Mouse (Mus musculus): ENCODE results near the gene Fam234b. TPM values are rescaled to one million over a fixed set of nuclear protein-coding genes. Genes with fewer than 3 reads are reported as not detected.

Gene Fam234b
- polyA plus RNA-seq, 1 experiment from 2014 or later, result 25.2 TPM

- DNase-seq (no peak), ATAC-seq (ENCODE audit: insufficient read depth) (no peak)
- Histone ChIP-seq H3K4me1 (ENCODE audit: insufficient read depth) (no peaks in the 10 kb centered on the region), H3K9ac (no peak overlapping the region), H3K9me3 (ENCODE audit: low read depth, low read length) (no peaks in the 10 kb centered on the region), H3K27me3 (ENCODE audit: insufficient read depth, low read length) (no peaks in the 10 kb centered on the region), H3K27ac (ENCODE audit: low read depth) (no peak overlapping the region), H3K36me3 (ENCODE audit: insufficient read depth) (no peaks in the 10 kb centered on the region), H3K4me2 (no peak overlapping the region), H3K4me3 (ENCODE audit: low read depth, low read length) (no peak overlapping the region)
- WGBS, result 65% methylated on average over 2 of the region's 2 CpGs
- no peak for TF ChIP-seq CTCF (IDR thresholded peaks at IDR 0.05; ENCODE audit: low read depth)
These were observed 14.9 kb downstream of the Fam234b start for GRCm38 (mm10) chr6:135212666-135213065.

GRCm38 (mm10) chr6:135218330-135218729, 20.6 kb downstream of the Fam234b start:
- 59% methylated on average over 8 of the region's 8 CpGs for WGBS
- Histone ChIP-seq H3K4me1 (ENCODE audit: insufficient read depth) (no peaks in the 10 kb centered on the region), H3K27me3 (ENCODE audit: insufficient read depth, low read length) (no peaks in the 10 kb centered on the region), H3K27ac (ENCODE audit: low read depth) (no peak overlapping the region), H3K9ac (no peak overlapping the region), H3K36me3 (ENCODE audit: insufficient read depth) (no peaks in the 10 kb centered on the region), H3K4me3 (ENCODE audit: low read depth, low read length) (no peak overlapping the region), H3K9me3 (ENCODE audit: low read depth, low read length) (no peaks in the 10 kb centered on the region), H3K4me2 (no peak overlapping the region)
- DNase-seq (no peak), ATAC-seq (ENCODE audit: insufficient read depth) (no peak)
- no peak for TF ChIP-seq CTCF (IDR thresholded peaks at IDR 0.05; ENCODE audit: low read depth)

- Histone ChIP-seq H3K27ac (ENCODE audit: low read depth) (no peak overlapping the region), H3K9ac (no peak overlapping the region)
- ATAC-seq (ENCODE audit: insufficient read depth), result no peak
These were observed 22.1 kb downstream of the Fam234b start for GRCm38 (mm10) chr6:135219916-135220315.

GRCm38 (mm10) chr6:135223786-135224416, 26.1 kb downstream of the Fam234b start:
- DNase-seq, result peak; percentile 37
- no peaks in the 10 kb centered on the region for H3K27me3 ChIP-seq (ENCODE audit: insufficient read depth, low read length)

More at GRCm38 (mm10) chr6:135219916-135220315, 22.1 kb downstream of the Fam234b start:
- Histone ChIP-seq H3K27me3 (ENCODE audit: insufficient read depth, low read length) (no peaks in the 10 kb centered on the region), H3K4me2 (no peak overlapping the region), H3K36me3 (ENCODE audit: insufficient read depth) (no peaks in the 10 kb centered on the region), H3K4me1 (ENCODE audit: insufficient read depth) (no peaks in the 10 kb centered on the region), H3K9me3 (ENCODE audit: low read depth, low read length) (no peaks in the 10 kb centered on the region), H3K4me3 (ENCODE audit: low read depth, low read length) (no peak overlapping the region)
- no peak for DNase-seq
- TF ChIP-seq CTCF (IDR thresholded peaks at IDR 0.05; ENCODE audit: low read depth), result no peak
- WGBS, result 84% methylated on average over 5 of the region's 5 CpGs

GRCm38 (mm10) chr6:135228465-135228941, 30.7 kb downstream of the Fam234b start:
- Histone ChIP-seq H3K36me3 (ENCODE audit: insufficient read depth) (peaks cover 49% of the 10 kb centered on the region), H3K4me1 (ENCODE audit: insufficient read depth) (no peaks in the 10 kb centered on the region), H3K4me2 (no peak overlapping the region), H3K9ac (no peak overlapping the region), H3K27me3 (ENCODE audit: insufficient read depth, low read length) (no peaks in the 10 kb centered on the region), H3K9me3 (ENCODE audit: low read depth, low read length) (no peaks in the 10 kb centered on the region), H3K27ac (ENCODE audit: low read depth) (no peak overlapping the region), H3K4me3 (ENCODE audit: low read depth, low read length) (no peak overlapping the region)
- ATAC-seq (ENCODE audit: insufficient read depth) (no peak), DNase-seq (no peak)
- 62% methylated on average over 10 of the region's 10 CpGs for WGBS
- no peak for TF ChIP-seq CTCF (IDR thresholded peaks at IDR 0.05; ENCODE audit: low read depth)

More at GRCm38 (mm10) chr6:135223786-135224416, 26.1 kb downstream of the Fam234b start:
- Histone ChIP-seq H3K36me3 (ENCODE audit: insufficient read depth) (peaks cover 21% of the 10 kb centered on the region), H3K4me3 (ENCODE audit: low read depth, low read length) (no peak overlapping the region), H3K9me3 (ENCODE audit: low read depth, low read length) (no peaks in the 10 kb centered on the region), H3K27ac (ENCODE audit: low read depth) (no peak overlapping the region; the same call in 1 of the 2 replicates), H3K4me1 (ENCODE audit: insufficient read depth) (no peaks in the 10 kb centered on the region), H3K9ac (no peak overlapping the region), H3K4me2 (no peak overlapping the region)
- TF ChIP-seq CTCF (IDR thresholded peaks at IDR 0.05; ENCODE audit: low read depth), result no peak
- 0 out of 2 replicates have a peak, but pooled peaks have one; percentile 26 for ATAC-seq (ENCODE audit: insufficient read depth)
- 62% methylated on average over 6 of the region's 6 CpGs for WGBS

GRCm38 (mm10) chr6:135230586-135230985, 32.8 kb downstream of the Fam234b start:
- WGBS, result 88% methylated on average over 6 of the region's 6 CpGs
- no peak for ATAC-seq (ENCODE audit: insufficient read depth)

GRCm38 (mm10) chr6:135232443-135233182, 34.8 kb downstream of the Fam234b start:
- WGBS, result 78% methylated on average over 12 of the region's 12 CpGs
- Histone ChIP-seq H3K9ac (no peak overlapping the region), H3K4me3 (ENCODE audit: low read depth, low read length) (no peak overlapping the region), H3K36me3 (ENCODE audit: insufficient read depth) (peaks cover 45% of the 10 kb centered on the region; the same call in 1 of the 2 replicates), H3K27ac (ENCODE audit: low read depth) (no peak overlapping the region), H3K9me3 (ENCODE audit: low read depth, low read length) (no peaks in the 10 kb centered on the region), H3K4me1 (ENCODE audit: insufficient read depth) (no peaks in the 10 kb centered on the region), H3K4me2 (no peak overlapping the region), H3K27me3 (ENCODE audit: insufficient read depth, low read length) (no peaks in the 10 kb centered on the region)
- no peak for DNase-seq
- no peak for ATAC-seq (ENCODE audit: insufficient read depth)
- TF ChIP-seq CTCF (IDR thresholded peaks at IDR 0.05; ENCODE audit: low read depth), result no peak

More at GRCm38 (mm10) chr6:135230586-135230985, 32.8 kb downstream of the Fam234b start:
- no peak overlapping the region for H3K27ac ChIP-seq (ENCODE audit: low read depth)
- H3K4me2 ChIP-seq, result no peak overlapping the region
- H3K27me3 ChIP-seq (ENCODE audit: insufficient read depth, low read length), result no peaks in the 10 kb centered on the region
- peaks cover 59% of the 10 kb centered on the region for H3K36me3 ChIP-seq (ENCODE audit: insufficient read depth)
- TF ChIP-seq CTCF (IDR thresholded peaks at IDR 0.05; ENCODE audit: low read depth), result no peak
- no peak overlapping the region for H3K4me3 ChIP-seq (ENCODE audit: low read depth, low read length)
- H3K9ac ChIP-seq, result no peak overlapping the region
- H3K9me3 ChIP-seq (ENCODE audit: low read depth, low read length), result no peaks in the 10 kb centered on the region
- no peak for DNase-seq
- no peaks in the 10 kb centered on the region for H3K4me1 ChIP-seq (ENCODE audit: insufficient read depth)

All from lung, embryonic 14.5 days (tissue).